Mouse (Mus musculus): ENCODE data around the gene 9230104L09Rik.

9230104L09Rik gene

DNA sequence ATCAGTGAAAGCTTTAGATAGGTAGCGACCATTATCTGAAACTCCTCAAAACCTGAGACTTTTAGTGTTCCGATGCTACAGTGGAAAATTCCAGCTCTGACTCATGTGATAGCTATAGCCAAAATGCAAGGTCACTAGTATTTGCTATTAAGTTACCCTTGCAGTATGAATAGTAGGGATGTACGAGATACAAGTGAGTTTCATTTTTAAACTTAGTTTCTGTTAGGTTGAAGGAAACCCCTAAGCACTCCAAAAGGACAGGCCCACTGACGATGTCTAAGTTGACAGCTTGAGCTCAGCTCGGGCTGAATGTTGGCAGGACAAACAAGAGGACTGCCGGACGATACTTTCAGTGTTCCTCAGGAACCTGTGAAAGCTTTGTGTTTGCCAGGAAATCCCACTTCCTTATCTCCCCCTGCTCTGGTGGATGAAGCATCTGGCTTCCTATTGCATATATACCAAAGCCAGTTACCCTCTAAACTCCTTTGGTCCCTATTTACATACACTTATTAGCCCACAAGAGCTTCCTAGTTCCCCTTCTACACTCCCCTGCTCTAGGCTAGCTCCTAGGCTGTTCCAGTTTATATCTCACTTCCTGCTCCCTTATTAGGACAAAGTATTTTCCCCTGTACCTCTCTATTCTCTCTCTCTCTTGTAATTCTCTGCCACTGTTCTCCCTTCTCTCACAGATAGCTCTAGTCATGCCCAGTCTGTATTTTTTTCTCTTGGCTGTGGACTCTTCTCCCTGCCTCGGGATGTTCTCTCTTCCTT lies 8.0 kb downstream of the 9230104L09Rik start:
- no peak for DNase-seq (ENCODE audit: low spot score)

DNA sequence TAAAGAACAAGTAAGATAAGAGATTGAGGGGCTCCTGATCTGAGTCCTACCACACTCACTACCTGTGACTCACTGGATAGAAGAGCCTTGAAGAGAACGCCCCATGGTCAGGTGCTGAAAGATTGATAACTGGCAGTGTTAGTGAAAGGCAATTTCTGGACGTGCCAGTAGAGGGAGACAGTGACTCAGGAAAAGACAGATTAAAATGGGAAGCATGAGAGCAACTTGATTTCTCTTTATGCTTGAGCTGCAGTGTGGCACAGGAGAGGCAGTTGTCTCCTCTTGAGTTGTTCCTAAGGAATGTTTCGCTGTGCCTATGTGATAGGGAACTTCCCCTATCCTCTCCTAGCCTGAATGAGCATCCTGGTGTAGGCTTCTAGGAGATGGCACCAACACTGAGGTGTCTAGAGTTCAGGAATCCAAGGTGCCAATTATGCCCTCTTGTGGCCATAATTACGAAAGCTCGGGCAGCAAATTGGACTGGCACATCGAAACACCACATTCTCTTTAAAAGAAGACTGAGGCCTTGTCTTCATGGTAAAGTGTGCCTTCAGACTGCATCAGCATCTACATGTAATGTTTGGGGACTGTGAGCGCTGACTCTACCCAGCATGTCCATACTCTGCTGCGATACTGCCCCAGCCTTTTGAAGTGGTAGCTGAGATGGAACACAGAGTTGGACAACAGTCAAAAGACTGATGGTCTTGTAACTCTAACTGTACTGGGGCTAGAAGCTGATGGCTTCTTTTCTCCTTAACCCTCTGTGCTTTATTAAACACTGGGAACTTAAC lies 13.5 kb downstream of the 9230104L09Rik start:
- peak; percentile 81 for DNase-seq (ENCODE audit: low spot score)

DNA sequence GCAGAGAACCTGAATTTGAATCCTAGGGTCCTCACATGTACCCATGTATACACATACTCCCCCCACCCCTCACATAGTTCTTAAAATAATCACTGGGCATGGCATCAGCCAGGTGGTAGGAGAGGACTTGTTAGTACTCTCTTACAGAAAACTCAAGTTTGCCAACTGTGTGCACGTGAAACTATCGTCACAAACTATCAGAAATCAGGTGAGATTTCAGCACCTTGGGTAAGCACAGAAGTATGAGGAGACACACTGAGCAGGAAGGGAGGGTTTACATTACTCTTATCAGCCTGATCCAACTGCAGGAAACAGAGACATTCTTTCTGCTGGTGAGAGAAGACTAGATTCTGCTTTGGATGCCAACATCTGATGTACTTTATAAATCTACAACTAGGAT lies 25.6 kb downstream of the 9230104L09Rik start:
- no peak for DNase-seq (ENCODE audit: low spot score)

DNA sequence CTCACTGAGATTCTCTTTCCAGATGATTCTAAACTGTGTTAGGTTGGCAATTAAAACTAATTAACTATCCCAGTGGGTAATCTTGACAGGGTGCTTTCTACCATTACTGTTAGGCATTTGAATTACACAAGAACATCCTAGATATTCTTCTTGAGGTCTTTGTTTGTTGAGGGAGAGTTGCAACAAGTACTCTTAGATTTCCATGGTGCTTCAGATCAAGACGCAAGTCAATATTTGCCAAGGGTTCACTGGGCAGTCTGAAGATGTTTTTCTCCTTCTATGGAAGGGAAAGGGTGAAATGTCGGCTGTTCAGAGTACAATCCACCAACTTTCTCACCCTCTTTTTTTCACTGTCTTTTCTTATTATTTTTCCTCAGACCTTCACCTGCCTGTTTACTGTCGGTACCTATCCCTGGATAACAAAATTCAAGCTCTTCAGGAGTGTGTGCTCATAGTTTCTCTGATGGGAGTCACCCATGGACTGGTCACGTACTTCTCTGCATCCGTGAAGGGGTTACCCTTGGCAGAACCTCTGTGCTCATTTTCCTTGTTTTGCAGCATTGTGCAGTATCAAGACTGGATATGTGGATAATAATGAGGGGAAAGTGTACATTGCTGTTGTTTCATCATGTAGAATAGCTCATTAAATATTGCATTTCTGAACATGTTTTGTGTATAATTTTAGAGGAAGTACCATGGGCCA lies 26.6 kb downstream of the 9230104L09Rik start:
- DNase-seq (ENCODE audit: low spot score): no peak

DNA sequence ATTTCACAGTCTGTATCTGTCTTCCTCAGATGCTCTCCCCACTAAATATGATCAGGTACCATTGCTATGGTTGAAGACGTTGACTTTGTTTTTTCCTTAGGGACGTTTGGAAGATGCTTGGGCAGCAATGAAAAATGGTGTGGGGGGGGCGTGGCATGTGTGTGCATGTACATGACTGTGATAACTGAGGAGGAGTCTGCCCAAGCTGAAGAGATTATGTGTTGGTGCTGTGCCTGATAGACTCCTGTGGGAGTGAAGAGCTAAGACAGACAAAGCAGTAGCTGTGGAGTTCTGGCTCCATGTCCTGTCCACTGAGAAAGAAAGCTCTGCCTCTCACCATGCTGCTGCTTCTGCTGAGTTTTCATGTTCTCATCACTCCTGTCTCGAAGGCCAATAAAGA lies 29.9 kb downstream of the 9230104L09Rik start, which contains the start of gene Cst9:
Gene Cst9 (plus strand): TSS at position 236 of the 400 bp plus-strand sequence.
- no peak for DNase-seq (ENCODE audit: low spot score)

DNA sequence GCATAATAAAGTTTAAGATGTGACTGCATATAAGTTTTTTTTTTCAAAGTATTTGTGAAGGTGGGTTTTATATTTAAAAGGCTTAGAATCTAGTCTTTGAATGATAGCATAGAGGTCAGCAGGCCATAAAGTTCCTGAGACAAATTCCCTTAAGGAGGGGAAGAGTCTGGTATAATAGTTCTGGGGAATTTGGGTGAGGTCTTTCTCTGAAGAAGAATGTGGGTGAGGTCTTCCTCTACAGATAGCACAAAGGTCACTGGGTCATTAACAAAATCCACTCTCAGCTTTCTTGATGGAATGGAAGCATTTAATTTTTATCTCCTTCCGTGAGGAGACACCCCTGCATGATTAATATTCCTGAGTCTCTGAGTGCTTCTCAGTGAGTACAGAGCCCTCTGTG lies 38.9 kb downstream of the 9230104L09Rik start:
- no peak for DNase-seq (ENCODE audit: low spot score)

DNA sequence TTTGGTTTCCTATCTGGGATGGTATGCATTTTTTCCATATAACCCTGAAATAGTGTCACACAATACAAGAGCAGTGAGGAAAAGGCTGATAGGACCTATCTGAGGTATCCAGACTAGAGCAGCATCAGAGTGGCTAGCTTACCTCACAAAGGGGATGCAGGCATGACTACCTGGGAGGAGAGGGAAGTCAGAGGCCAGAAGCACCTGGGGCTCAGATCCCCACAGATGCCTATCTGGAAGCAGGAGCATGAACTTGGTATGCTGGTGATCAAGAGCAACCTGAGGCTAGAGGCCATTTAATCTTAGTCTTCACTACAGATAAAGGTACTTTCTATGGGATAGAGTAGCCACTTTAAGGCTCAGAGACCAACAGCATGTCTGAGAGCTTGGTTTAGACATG lies 44.9 kb downstream of the 9230104L09Rik start, which contains the start of gene Cst13:
Gene Cst13 (plus strand): TSS at position 173 of the 400 bp plus-strand sequence.
- DNase-seq (ENCODE audit: low spot score): no peak

DNA sequence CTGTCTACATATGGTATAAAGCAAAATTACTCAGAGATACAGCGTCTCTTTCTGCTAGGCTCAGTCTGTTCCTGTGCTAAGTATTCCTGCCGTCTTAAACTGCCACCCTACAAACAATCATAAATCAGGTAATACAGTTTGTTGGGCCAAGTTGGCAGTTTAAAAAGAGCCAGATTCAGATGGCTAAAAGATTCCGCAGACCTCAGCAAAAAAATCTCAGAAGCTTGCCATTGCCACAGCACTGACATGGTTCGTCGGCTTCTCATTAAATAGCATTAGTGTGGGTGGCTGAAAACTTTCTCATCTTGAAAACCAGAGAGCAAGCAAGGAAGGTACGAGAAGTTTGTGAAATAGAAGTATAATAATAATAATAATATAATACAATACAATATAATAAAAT lies 58.1 kb downstream of the 9230104L09Rik start:
- no peak for DNase-seq (ENCODE audit: low spot score)

DNA sequence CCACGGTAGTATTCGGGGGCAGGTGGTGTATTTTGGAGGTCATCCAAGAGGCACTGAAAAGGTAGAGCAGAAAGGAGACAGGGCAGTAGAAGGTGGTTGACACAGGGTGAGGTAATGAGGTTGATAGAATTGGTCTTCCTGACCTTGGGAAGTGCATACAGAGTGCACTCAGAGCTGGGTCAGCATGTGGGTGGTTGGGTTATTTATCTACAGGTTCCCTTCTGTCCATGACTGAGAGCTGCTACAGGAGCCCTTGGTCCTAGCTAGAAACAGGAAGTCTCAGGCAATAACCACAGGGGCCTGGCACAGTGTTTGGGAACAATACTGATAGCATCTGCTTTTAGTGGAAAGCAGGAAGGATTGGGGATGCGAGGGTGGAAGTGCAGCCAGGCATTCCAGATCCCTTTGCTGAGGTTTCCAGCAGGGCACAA lies 63.3 kb downstream of the 9230104L09Rik start:
- no peak for DNase-seq (ENCODE audit: low spot score)

DNA sequence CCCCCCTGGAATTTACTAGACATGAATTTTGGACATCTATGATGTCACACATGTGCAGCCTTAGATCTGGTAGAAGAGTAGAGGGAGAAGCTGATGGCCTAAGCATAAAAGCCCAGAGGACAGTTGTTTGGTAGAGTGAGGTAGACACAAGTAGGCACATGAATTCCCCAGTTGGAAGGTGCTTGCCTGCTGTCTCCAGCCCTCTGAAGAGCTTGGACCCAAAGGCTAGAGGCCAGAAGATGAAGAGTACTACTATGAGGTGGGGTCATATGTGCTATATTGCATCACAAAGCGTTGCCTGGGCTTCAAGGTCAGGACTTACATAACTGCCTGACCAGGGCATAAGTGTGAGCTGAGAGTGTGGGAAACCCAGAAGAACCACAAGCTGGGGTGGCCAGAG lies 66.4 kb downstream of the 9230104L09Rik start, which contains the start of gene Cst8:
Gene Cst8 (plus strand): TSS at position 301 of the 400 bp plus-strand sequence.
- no peak for DNase-seq (ENCODE audit: low spot score)

Data from left cerebral cortex, adult 11 months (tissue).